Mouse (Mus musculus) cerebellum, postnatal 4 days (tissue): ENCODE results near the gene Pola2.

ENCODE experiments used
- DNase-seq, 2 experiments: peaks; one replicate each; pipeline ENCODE4 v3.0.0; 2022; ENCODE audit warnings: low spot score in 2 of 2, mixed read lengths in 1 of 2

The Pola2 gene

GRCm38 (mm10) chr19:5907275-5907674 lies 56.7 kb downstream of the Pola2 start:
- DNase-seq = no peak

GRCm38 (mm10) chr19:5894002-5894678 lies 69.9 kb downstream of the Pola2 start, which contains the start of gene Tigd3:
Gene Tigd3 (minus strand): TSS chr19:5894149.
- DNase-seq = peak; percentile 87 to 97

- DNase-seq = no peak
Observed at GRCm38 (mm10) chr19:5893282-5894001, 70.6 kb downstream of the Pola2 start.

- DNase-seq = no peak
Observed at GRCm38 (mm10) chr19:5892735-5893134, 71.3 kb downstream of the Pola2 start.

- DNase-seq = no peak
Observed at GRCm38 (mm10) chr19:5892262-5892661, 71.7 kb downstream of the Pola2 start.

- DNase-seq = no peak
Observed at GRCm38 (mm10) chr19:5891521-5892258, 72.3 kb downstream of the Pola2 start.
